Mouse (Mus musculus) hindbrain, embryonic 16.5 days (tissue): ENCODE measurements at regions not wholly inside any gene's neighbourhood (a gene's known extent, or its start where the extent isn't known, plus 50 kb on each side); places are given as distances from the start of the nearest gene placed in this dataset.

Experiments
- ATAC-seq: fragments of 200-750 bp; cut with Nextera tagmentation; 2 replicates; pipeline ENCODE4 v1.8.0; 2017; ENCODE audit warnings: moderate TSS enrichment, moderate library complexity
- H3K27ac ChIP-seq: fragments of 300-500 bp; sonication (generic); 2 replicates; pipeline ENCODE4 v1.5.1; 2014; ENCODE audit warnings: low read depth, mild to moderate bottlenecking, control low read depth, low read length, moderate library complexity
- H3K27me3 ChIP-seq: fragments of 300-500 bp; sonication (generic); replicated peaks from 2 replicates; pipeline ENCODE4 v1.6.1; 2014; ENCODE audit warnings: low read length; ENCODE audit not compliant: control insufficient read depth, insufficient read depth
- H3K36me3 ChIP-seq: fragments of 300-500 bp; sonication (generic); 2 replicates; pipeline ENCODE4 v1.6.1; 2014; ENCODE audit warnings: mild to moderate bottlenecking, low read length, moderate library complexity, mixed read lengths; ENCODE audit not compliant: control insufficient read depth, insufficient read depth
- H3K4me1 ChIP-seq: fragments of 300-500 bp; sonication (generic); 2 replicates; pipeline ENCODE4 v1.6.1; 2014; ENCODE audit warnings: low read depth, low read length; ENCODE audit not compliant: control insufficient read depth, insufficient read depth
- H3K4me2 ChIP-seq: fragments of 300-500 bp; sonication (generic); 2 replicates; pipeline ENCODE4 v1.6.1; 2014; ENCODE audit warnings: mild to moderate bottlenecking, low read length, control low read depth, moderate library complexity
- H3K4me3 ChIP-seq: fragments of 300-500 bp; sonication (generic); 2 replicates; pipeline ENCODE4 v1.5.1; 2014; ENCODE audit warnings: mild to moderate bottlenecking, low read length, control low read depth, moderate library complexity
- H3K9ac ChIP-seq: fragments of 300-500 bp; sonication (generic); 2 replicates; pipeline ENCODE4 v1.6.1; 2014; ENCODE audit warnings: low read depth, mild to moderate bottlenecking, control low read depth, low read length, moderate library complexity
- H3K9me3 ChIP-seq: fragments of 300-500 bp; sonication (generic); 2 replicates; pipeline ENCODE4 v1.6.1; 2014; ENCODE audit warnings: mild to moderate bottlenecking, low read length, moderate library complexity; ENCODE audit not compliant: control insufficient read depth
- WGBS: fragments of 180-500 bp; shearing (Covaris S2); extraction: QIAGEN DNeasy Blood & Tissue Kit; methylation state at CpG from one replicate; pipeline ENCODE4 v1.1.7; 2014; 5-methylcytosine and 5-hydroxymethylcytosine counted together

GRCm38 (mm10) chr6:117015461-117015860 is 152.9 kb upstream of the Cxcl12 start:
- H3K4me2 ChIP-seq = no peak overlapping the region
- no peak overlapping the region for H3K4me3 ChIP-seq
- H3K27me3 ChIP-seq = no peaks in the 10 kb centered on the region
- H3K36me3 ChIP-seq = no peaks in the 10 kb centered on the region
- no peak overlapping the region for H3K9ac ChIP-seq
- 83% methylated on average over 3 of the region's 3 CpGs for WGBS
- no peaks in the 10 kb centered on the region for H3K9me3 ChIP-seq
- no peak for ATAC-seq
- no peaks in the 10 kb centered on the region for H3K4me1 ChIP-seq
- H3K27ac ChIP-seq = no peak overlapping the region

DNA sequence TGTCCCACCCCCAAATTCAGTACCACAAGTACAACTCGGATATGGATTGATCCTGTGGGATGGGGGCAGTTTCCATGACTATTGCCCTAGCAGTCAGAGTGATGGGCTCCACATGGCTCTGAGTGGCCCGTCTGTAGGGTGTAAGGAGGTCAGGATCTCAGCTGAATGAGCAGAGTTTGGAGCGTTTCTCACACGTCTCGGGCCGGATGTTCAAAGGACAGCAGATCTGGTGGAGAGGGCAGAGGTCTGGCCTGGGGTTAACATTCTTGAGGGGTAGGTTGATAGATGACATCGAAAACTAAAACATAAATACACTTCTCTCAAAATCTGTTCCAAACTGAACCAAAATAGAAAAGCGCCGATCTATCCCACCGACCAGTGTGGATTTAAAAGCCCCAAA is 146.5 kb upstream of the Cxcl12 start:
- H3K9ac ChIP-seq = no peak overlapping the region
- H3K27ac ChIP-seq = no peak overlapping the region
- ATAC-seq = no peak
- H3K4me1 ChIP-seq = no peaks in the 10 kb centered on the region
- no peaks in the 10 kb centered on the region for H3K36me3 ChIP-seq
- H3K27me3 ChIP-seq = no peaks in the 10 kb centered on the region
- H3K9me3 ChIP-seq = no peaks in the 10 kb centered on the region
- no peak overlapping the region for H3K4me2 ChIP-seq
- 76% methylated on average over 10 of the region's 10 CpGs for WGBS
- H3K4me3 ChIP-seq = no peak overlapping the region

- Histone ChIP-seq H3K4me3 (no peak overlapping the region), H3K27ac (no peak overlapping the region), H3K9me3 (no peaks in the 10 kb centered on the region), H3K9ac (no peak overlapping the region), H3K27me3 (no peaks in the 10 kb centered on the region), H3K4me1 (no peaks in the 10 kb centered on the region), H3K36me3 (no peaks in the 10 kb centered on the region), H3K4me2 (no peak overlapping the region)
- no peak for ATAC-seq
- 61% methylated on average over 8 of the region's 8 CpGs for WGBS
These were observed 136.1 kb upstream of the Cxcl12 start for GRCm38 (mm10) chr6:117032042-117032746.

DNA sequence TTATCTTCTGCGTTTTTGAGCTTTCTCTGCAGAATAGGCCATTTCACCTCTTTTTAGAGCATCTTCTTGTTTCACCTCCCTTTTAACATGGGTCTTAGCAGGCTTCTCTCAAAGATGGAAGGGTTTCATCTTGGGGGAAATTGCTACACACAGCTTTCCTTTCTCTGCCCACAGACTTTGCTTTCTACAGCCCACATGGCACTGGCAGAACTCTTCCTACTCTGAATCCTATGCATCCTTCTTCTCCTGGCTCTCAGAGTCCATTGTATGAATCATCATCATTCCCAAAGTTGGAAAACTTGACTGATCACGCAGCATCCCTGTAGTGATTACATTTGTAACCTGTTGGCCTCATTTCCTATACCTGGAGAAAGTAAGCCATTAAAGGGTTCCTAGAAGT is 124.6 kb upstream of the Cxcl12 start:
- Histone ChIP-seq H3K9me3 (no peaks in the 10 kb centered on the region), H3K36me3 (no peaks in the 10 kb centered on the region), H3K27ac (no peak overlapping the region), H3K9ac (no peak overlapping the region), H3K27me3 (no peaks in the 10 kb centered on the region), H3K4me2 (no peak overlapping the region), H3K4me3 (no peak overlapping the region), H3K4me1 (no peaks in the 10 kb centered on the region)
- ATAC-seq = no peak
- WGBS = 91% methylated on average over 2 of the region's 2 CpGs

GRCm38 (mm10) chr6:117049459-117050010 is 118.8 kb upstream of the Cxcl12 start:
- Histone ChIP-seq H3K27ac (no peak overlapping the region), H3K36me3 (no peaks in the 10 kb centered on the region), H3K9me3 (no peaks in the 10 kb centered on the region), H3K9ac (no peak overlapping the region), H3K4me3 (no peak overlapping the region), H3K27me3 (no peaks in the 10 kb centered on the region), H3K4me1 (peaks cover 7% of the 10 kb centered on the region; the same call in 1 of the 2 replicates), H3K4me2 (no peak overlapping the region)
- 53% methylated on average over 14 of the region's 14 CpGs for WGBS
- ATAC-seq = no peak

DNA sequence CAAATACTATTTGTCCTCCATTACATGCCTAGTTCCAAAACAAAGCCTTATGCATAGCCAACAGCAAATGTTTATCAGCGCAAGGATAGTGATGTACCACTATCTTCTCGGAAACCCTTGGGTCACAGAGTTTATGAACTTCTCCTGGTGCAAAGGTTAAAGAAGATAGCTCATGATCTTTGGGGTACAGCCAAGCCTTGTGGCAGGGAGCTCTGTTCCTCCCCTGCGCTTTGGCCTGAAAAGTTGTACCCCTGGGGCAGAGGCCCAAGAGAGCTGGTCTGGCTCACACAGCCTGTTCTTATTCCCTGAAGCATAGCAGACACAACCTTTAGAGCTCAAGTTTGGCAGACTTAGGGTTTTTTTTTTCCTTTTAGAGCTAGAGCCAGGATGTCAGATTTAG is 107.6 kb upstream of the Cxcl12 start:
- no peak for ATAC-seq
- Histone ChIP-seq H3K4me1 (no peaks in the 10 kb centered on the region), H3K27me3 (no peaks in the 10 kb centered on the region), H3K9ac (no peak overlapping the region), H3K36me3 (no peaks in the 10 kb centered on the region), H3K9me3 (no peaks in the 10 kb centered on the region), H3K27ac (no peak overlapping the region), H3K4me2 (no peak overlapping the region), H3K4me3 (no peak overlapping the region)
- WGBS = 81% methylated on average over 3 of the region's 3 CpGs

- Histone ChIP-seq H3K27ac (no peak overlapping the region), H3K4me1 (no peaks in the 10 kb centered on the region), H3K4me3 (no peak overlapping the region), H3K27me3 (no peaks in the 10 kb centered on the region), H3K36me3 (no peaks in the 10 kb centered on the region), H3K9me3 (no peaks in the 10 kb centered on the region), H3K4me2 (no peak overlapping the region), H3K9ac (no peak overlapping the region)
- WGBS = 72% methylated on average over 9 of the region's 9 CpGs
- no peak for ATAC-seq
These were observed 100.6 kb upstream of the Cxcl12 start for GRCm38 (mm10) chr6:117067541-117068305.

DNA sequence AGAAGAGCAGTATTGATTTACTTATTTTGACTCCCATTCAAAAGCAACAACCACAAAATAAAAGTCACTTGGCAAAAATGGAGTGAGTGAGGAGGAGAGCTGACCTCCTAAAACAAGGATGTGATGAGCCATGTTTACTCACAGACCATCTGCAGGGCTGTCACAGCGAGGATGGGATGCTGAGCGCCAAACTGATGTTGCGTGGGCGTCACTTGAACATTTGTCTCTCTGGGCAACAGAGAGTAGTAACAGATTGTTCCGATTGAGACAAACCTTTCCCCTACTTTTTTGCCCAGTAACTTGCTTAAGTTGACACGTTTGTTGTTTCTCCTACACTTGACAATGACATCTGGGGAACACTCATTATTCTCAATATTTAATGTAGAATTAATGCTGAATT is 97.0 kb upstream of the Cxcl12 start:
- H3K36me3 ChIP-seq = no peaks in the 10 kb centered on the region
- H3K4me1 ChIP-seq = no peaks in the 10 kb centered on the region
- H3K27ac ChIP-seq = no peak overlapping the region
- no peaks in the 10 kb centered on the region for H3K27me3 ChIP-seq
- no peak overlapping the region for H3K4me3 ChIP-seq
- no peaks in the 10 kb centered on the region for H3K9me3 ChIP-seq
- H3K4me2 ChIP-seq = no peak overlapping the region
- WGBS = 73% methylated on average over 6 of the region's 6 CpGs
- H3K9ac ChIP-seq = no peak overlapping the region
- ATAC-seq = no peak

DNA sequence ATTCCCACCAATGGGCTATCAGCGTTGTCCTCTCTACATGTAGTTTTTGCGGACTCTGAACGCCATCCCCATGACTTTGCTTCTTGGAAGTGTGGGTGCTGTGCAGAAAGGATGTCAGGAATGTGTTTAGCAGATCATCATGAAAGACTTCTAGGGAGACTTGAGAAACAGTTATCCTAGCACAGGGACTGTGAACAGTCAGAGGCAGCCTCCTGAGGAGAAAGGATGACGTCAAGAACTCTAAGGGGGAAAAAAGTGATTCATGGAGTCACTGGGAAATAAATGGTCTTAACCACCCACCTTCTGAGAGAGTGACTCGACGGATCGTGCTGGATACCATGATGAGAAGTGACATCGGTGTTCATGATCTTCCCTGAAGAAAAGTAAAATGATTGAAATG is 96.5 kb upstream of the Cxcl12 start:
- Histone ChIP-seq H3K27me3 (no peaks in the 10 kb centered on the region), H3K4me1 (no peaks in the 10 kb centered on the region), H3K9ac (no peak overlapping the region), H3K36me3 (no peaks in the 10 kb centered on the region), H3K9me3 (no peaks in the 10 kb centered on the region), H3K4me3 (no peak overlapping the region), H3K27ac (no peak overlapping the region), H3K4me2 (no peak overlapping the region)
- WGBS = 83% methylated on average over 8 of the region's 8 CpGs
- no peak for ATAC-seq
